Mouse (Mus musculus): Measurements from ENCODE around the gene Zfp786.
"Not testable (repeated sequence)": the region's sequence is repeated elsewhere in the genome, so short reads cannot be mapped to it uniquely, and the experiment has no call there.

GRCm38 (mm10) chr6:47857729-47858128, 27.1 kb upstream of the Zfp786 start:
- TF ChIP-seq MAX (IDR thresholded peaks at IDR 0.05); CTCF (IDR thresholded peaks at IDR 0.05; ENCODE audit: control insufficient read depth, insufficient read depth, insufficient read length); MYOG (IDR thresholded peaks at IDR 0.05; ENCODE audit: control insufficient read depth, extremely low read depth, insufficient read length); CEBPB (IDR thresholded peaks at IDR 0.05; ENCODE audit: low read depth); MYOD1 (IDR thresholded peaks at IDR 0.05; ENCODE audit: control insufficient read depth, insufficient read length, low read depth): not testable (repeated sequence)
